Mouse (Mus musculus) central nervous system, embryonic 11.5 days (tissue): ENCODE results near the gene Gm20852. TPM values are rescaled to one million over a fixed set of nuclear protein-coding genes. Genes with fewer than 3 reads are reported as not detected.

ENCODE experiments used
- polyA plus RNA-seq: library from polyadenylated mRNA; depleted of rRNA; stranded (reverse); fragments of >200 nt; gene quantifications from 2 replicates; pipeline ENCODE4 v1.2.3, GENCODE M21; 2012; rRNA removed

Gm20852 gene
- polyA plus RNA-seq: not detected in 2 replicates

DNA sequence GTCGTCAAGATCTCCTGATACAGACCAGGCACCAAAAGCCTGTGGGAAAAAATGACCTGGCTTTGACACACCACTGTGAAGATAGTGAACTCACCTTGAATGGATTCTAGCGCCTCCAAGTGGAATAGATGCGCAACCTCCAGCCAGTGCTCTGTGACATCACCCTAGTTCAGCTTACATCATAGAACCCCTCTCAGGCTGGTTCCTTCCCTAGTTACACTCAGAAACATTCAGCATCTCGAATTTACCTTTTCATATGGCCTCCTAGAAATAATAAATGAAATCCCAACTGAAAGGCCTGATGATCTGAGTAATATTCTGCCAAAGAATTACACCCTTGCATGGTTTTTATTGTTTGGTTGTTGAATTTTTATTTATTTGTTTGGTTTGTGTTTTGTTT, at the start of gene Gm20852:
Gm20852 (minus strand) TSS at position 101 of the 400 bp plus-strand sequence.

